Mouse (Mus musculus) spleen, adult 18-20 months (tissue): ENCODE results near the gene Apoc3.

Source experiments
- DNase-seq, 2 experiments: peaks; one replicate each; pipeline ENCODE4 v3.0.0; 2022; ENCODE audit warnings: mixed read lengths in 2 of 2

Apoc3 gene

DNA sequence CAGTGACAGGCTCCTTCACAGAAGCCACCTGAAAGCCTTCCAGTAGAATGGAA, at the start of gene Apoc3:
Apoc3 (minus strand) TSS at position 41 of the 53 bp plus-strand sequence.
- no peak for DNase-seq

DNA sequence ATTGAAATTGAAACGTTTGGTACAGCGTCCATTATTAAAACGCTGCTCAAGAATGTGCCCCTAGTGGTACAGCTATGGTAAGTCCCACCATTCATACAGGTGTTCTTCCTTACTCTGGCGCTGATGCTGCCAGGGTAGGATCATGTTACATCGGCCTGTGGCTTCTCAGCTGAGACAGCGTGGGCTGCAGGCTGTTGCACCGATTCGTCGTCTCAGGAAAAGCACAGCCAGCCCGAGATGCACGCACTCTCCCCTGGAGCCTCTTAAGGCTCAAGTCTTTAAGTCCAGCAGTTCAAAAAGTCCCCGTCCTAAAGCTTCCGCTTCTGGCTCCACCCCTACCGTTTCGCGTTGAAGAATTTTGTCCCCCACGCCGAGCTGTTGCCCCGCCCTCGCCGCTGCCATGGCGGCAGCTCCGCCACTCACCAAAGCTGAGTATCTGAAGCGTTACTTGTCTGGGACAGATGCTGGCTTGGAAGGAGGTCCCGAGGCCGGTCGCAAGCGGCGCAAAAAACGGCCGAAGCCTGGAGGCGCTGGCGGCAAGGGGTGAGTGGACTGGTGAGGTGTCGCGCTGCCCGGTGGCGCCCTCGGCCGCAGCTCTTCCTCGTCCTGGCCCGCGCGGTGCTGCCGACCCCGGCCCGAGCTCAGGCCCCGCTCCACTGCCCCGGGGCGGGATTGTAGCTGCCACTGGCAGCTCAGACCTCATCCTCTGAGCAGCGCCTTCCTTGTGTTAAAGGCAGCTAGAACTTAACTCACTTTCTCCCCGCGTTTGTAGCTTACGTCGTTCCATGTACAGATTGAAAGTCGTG, 47.4 kb upstream of the Apoc3 start, which contains the start of gene Bud13:
Bud13 (plus strand) TSS at position 378 of the 806 bp plus-strand sequence.
- peak; percentile 88 to 98 for DNase-seq

DNA sequence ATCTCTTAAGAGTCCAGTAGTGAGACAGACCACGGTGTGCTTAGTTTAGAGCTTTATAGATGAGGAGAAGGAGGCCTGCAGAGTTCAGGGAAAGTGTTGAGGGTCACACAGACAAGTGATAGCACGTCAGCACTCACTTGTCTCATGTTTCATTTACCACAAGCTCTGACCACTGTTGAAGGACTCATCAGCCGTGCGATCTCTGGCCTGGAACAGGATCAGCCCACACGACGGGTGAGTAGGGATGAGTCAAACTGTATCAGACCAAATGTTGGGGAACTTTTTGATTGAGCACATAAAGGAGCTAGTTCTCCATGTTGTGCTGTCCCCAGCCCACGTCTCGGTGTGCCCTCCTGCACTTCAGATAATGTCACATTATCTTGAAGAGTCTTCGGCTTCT, 39.1 kb upstream of the Apoc3 start:
- no peak for DNase-seq

DNA sequence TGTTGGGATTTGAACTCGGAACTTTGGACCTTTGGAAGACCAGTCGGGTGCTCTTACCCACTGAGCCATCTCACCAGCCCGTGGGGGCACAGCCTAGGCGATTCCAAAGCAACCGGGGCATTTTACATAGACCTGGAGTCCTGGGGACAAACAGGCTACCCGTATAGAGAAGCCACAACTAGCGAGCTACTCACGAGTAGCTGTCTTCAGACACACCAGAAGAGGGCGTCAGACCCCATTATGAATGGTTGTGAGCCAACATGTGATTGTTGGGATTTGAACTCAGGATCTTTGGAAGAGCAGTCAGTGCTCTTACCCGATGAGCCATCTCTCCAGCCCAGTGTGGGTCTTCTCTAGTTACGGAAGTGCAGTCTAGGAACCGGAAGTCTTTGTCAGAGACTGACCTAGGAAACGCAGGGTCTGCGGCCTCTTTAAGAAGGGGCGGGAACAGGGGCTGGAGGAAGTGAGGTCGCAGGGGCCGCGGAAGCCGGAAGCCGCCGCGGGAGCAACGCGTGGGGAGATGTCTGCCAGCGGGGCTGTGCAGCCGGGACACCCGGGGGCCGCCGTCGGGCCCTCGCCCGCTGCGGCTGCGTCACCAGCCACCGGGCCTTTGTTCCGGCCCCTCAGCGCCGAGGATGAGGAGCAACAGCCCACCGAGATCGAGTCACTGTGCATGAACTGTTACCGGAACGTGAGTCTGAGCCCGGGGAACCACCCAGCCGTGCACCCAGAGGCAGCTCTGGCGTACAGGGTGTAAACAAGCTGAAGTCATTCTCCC, 37.4 kb upstream of the Apoc3 start, which contains the start of gene Zpr1:
Zpr1 (plus strand) TSS at position 388 of the 778 bp plus-strand sequence.
- DNase-seq: peak; percentile 79 to 82

DNA sequence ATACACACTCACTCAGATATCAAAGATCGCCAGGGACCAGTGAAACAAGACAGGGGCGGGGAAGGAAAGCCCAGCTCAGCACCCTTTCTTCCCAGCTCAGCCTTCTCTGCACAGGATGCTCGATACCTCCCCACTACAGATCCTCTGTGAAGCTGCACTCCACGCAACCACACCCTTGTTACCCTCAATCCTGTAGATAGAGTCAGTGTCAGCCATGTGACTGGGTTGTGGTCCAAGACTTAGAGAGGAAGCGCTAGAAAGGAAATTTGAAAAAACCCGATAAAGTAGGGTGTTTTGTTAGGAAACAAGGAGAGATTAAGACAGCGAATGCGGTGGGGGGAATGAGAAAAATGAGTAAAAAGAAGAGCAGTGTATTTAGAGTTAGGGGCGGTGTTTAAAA, 36.6 kb upstream of the Apoc3 start:
- no peak for DNase-seq

DNA sequence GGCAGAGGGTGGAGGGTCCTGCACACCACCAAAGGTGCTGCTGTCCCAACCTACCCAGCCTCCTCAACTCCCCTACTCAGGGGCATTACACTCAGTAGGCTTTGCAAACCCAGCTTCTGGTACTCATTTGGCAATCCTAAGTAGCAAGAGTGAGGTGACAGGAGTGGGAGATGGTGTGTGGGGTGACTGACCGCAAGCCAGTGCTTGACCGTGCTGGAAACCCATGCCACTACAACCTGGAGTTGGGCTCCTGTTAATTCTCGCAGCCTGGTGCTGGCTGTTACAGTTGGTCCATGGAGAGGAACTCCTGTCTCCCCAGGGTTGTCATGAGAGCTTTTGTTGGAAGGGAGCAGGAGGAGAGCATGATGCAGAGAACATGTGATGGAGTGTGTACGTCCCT, 35.3 kb upstream of the Apoc3 start:
- no peak for DNase-seq

DNA sequence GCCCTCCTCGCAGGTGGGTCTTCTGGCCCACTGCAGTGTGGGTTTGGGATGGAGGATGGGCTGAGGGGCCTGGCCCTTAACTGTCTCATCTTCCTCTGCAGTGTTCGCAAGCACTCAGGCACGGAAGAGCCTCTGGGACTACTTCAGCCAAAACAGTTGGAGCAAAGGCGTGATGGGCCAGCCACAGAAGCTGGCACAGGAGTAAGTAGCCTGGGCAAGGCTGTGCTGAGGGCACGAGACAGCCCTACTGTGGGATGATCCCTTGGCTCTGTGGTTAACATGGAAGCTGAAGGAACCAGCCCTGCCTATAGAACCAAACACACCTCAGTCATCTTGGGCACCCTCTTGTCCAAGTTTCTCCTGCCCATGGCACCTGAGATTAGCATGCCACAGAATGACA, 33.7 kb upstream of the Apoc3 start:
- no peak for DNase-seq

DNA sequence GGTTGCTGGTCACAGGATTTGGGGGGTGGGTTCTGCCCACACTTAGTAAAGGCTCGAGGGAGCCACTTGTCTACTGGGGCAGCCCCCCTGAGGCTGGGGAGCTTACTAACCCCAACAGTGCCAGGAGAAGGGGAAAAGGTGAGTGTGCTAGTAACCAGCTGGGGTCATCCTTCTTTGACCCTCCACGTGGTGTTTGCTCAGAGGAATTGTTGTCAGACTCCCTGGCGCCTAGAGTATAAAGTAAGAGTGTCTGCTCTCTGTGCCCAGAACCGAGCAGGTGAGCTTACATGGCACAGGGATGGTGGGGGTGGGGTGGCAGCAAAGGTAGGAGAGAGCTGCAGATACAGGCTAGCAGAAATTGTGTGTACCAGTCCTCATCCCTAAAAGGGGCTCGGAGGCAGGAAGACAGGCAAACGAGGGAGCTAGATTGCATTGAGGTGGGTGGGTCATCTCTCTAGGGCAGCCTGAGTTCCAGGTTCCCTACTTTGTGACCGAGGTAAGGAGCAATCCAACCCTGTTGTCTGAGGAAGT, 33.0 kb upstream of the Apoc3 start, which contains the start of gene Apoa5:
Apoa5 (plus strand) TSS at position 291 of the 531 bp plus-strand sequence.
- no peak for DNase-seq

DNA sequence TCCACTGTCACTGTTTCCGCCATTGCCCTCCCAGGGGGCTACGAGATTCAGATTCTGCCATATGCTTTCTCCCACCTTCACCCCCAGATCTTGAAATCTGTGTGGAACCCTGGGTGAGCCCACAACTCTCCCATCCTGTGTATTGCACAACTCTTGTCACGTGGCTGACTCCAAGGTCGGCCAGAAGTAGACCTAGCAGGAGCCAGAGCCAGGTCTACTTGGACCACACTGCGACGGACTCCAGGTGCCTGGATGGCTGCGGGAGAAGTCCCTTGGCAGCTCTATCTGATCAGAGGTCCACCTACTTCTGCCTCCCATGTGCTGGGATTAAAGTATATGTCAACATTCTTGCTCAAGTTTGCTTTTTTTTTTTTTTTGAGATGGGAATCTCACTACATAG, 25.7 kb upstream of the Apoc3 start:
- DNase-seq: no peak

DNA sequence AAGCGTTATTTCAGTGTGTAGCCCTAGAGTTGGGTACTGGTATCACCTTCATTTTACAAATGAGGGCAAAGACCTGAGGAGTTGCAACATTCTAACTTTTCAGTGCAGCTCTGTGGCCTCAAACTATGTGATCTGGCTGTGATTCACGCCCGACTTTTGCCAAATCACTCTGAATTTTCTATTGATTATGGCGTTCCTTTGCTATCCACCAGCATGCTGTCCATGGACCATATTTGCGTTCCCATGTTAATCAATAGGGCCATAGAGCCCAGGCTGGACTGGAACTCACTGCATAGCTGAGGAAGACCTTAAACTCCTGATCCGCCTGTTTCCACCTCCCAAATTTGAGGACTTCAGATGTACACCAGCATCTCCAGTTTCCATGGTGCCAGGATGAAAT, 23.7 kb upstream of the Apoc3 start:
- no peak for DNase-seq

DNA sequence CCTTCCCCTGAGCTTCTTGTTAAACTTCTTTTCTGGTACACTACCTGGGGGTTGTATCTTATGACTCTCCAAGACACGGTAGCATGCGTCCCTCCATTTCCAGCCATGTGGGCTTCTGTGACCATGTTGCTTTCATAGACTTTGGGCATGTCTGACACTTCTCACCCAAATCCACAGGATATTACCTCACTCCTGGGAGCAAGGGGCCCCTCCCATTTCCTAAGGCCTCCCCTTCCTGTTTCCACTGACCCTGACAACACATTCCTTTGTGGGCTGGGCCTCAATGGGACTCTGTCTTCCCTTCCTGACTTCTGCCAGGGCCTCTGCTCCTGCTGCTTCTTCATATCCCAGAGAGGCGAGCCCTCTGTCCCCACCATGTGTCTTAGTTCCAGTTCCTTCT, 22.1 kb upstream of the Apoc3 start:
- DNase-seq: no peak

DNA sequence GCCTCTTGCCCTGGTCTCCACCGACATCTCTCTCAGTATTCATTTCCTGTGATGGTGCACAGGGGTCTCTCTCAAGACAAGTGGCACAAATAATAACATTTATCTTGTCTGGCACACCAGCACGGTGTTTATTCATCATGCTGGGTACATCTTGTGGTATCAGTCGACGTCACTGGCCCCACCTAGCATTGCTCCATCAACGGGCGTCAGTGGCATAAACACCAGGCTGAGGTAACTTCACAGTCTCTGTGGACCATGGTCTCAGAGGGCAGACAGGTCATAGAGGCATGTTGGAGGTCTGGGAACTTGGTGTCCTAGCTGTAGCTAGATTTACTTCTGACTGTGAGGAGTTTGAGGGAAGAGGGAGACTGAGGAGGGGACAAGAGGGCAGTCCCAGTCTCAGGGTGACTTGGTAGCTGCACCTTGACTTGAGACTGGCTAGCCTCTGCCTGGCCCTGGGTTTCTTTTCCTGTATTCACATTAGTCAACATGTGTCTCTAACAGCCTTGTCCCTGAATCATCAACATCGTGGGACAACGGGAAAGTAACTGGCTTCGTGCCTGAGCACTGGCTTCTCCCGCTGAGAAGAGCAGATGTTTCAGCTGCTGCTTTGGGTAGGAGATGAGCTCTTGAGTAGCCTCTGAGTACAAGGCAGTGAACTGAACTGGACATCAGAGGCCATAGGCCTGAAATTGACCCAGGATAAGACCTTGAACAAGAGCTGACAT, 21.4 kb upstream of the Apoc3 start:
- no peak for DNase-seq

DNA sequence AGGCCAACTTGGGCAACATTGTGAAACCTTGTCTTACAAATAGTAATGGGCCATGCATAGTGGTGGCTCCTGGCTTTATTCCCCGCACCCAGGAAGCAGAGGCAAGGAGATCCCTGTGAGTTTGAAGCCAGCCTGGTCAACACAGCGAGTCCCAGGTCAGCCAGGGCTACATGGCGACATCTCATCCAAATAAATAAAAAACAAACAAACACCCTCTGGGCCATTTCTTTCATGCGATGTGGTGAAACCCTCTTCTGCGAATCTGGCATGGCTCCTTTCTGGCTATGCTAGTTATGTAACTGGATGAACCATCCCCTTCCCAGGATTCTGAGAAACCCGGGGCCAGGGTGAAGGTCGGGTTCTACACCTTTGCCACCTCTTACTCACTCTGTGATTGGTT, 20.7 kb upstream of the Apoc3 start:
- no peak for DNase-seq

DNA sequence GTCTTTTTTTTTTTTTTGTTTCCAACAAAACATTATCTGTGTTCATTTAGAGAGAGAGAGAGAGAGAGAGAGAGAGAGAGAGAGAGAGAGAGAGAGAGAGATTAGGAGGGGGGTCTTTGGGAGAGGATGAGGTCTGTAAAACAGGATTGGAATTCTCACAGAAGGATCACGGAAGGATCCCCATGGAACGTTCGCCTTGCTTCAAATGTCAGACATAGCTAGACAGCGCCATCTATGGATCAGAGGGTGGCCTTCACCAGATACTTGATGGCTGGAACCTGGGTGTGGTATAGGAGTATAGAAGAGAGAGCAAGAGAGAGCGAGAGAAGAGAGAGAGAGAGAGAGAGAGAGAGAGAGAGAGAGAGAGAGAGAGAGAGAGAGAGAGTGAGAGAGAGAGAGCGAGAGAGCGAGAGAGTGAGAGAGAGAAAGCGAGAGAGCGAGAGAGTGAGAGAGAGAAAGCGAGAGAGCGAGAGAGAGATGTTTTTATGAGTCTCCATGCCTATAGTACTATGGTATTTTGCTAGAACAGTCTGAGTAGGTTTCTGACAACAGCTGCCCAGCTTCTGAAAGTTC, 11.4 kb upstream of the Apoc3 start:
- peak in 1 of 2 experiments; percentile 43 for DNase-seq

DNA sequence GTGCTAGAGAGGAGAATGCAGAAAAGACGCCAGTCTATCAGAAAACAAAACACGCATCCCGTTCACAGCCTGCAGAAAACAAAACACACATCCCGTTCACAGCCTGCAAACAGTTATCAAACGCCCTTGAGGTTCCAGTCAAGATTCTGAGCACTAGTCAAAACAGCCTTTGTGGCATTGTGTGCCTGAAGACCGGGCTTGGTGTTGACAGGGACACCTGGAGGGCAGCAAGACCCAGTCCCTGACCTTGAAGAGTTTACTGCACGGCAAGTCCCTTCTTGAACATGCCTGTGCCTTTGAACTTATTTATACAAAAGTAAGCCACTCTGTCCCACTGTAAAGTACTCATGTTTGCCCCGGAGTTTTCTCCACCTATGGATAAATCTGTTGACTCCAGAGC, 8.1 kb upstream of the Apoc3 start:
- no peak for DNase-seq

DNA sequence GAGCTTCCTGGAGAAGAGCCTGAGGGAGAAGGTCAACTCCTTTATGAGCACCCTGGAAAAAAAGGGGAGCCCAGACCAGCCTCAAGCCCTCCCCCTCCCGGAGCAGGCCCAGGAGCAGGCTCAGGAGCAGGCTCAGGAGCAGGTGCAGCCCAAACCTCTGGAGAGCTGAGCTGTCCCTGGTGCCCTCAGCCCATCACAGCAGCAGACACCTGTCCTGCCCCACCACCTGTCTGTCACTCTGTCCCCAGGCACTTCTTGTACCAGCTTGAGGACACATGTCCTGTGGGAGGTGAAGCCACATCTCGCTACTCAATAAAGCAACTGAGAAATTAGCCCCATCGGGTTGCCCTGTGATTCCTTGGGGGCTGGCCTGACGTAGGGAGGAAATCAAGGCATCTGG, 7.7 kb upstream of the Apoc3 start:
- no peak for DNase-seq

DNA sequence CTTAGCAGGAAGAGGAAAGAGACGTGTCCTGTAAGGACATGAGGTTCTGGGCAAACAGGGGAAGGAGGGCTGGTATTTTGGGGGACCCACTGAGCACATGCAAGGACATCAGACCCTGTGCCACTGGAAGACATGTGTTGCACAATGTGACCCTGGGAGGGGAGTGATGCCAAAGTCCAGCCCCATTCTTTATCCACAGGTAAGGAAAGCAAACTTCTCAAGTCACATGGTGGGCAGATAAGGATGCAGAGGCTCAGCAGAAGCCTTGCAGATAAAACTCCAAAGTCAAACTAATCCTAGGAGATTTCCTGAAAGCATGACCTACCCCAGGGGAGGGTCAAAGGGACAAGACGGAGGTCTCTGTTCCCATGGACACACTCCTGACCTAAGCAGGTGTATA, 6.4 kb upstream of the Apoc3 start:
- DNase-seq: no peak

DNA sequence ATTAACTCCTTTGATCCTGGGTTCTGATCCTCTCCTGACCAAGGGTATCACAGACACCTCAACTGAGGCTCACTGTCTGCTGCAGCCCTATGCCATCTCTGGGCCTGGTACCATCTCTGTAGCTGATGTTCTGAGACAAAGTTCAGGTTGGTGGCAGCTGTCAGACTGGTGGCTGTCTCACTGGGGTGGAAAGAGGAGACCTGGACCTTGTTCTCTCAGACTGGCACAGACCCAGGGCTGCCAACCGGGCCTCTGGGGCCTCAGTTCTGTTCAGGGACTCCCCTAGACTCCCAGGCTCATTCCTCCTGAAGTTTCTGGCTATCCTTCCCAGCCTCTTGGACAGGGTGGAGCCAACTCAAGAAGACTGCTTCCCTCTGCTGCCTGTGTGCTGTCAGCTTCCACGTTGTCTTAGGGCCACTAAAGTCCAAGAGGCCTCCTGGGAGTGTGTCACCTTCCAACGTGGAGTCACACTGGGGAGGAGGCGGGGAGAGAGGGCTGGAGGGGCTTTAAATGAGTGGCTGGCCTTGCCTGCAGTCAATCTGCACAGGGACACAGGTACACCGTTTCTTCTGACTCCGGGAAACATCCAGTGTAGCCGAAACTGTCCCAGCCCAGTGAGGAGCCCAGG, 5.2 kb upstream of the Apoc3 start, which contains the start of gene Apoa4:
Apoa4 (plus strand) TSS at position 171 of the 628 bp plus-strand sequence.
- DNase-seq: no peak

DNA sequence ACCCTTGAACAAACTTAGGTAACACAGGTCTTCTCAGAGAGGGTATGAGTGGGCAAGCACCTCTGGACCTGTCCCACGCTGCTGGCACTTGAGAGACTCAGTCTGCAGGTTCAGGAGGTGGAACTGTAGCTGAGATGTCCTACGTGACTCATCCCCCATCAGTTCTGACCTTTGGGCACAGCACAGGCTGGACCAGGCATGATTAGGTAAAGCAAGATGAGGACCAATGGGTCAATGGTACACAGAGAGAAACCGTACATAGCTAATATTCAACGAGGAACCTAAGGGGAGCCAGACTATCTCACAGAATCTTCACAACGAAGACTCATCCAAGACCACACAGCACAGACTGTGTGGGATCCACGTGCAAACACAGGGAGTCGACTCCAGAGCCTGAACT, 3.4 kb upstream of the Apoc3 start:
- no peak for DNase-seq

DNA sequence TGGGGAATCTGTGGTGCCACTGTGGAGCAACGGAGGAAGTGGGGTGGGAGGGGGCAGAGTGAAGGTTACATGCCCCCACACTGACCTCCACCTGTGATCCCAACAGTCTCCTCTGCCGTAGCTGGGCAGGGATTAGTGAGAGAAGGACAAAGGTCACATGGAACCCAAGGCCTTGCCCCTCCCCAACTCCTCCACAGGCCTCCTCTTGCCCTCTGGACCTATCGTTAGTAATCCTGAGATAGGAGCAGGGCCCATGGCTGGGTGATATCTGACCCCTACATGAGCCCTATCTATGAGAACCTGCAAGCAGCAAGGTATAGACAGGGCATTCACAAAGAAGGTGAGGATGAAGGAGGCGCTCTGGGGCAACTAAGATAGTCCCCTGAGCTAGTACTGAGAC, 213 bp upstream of the Apoc3 start:
- no peak for DNase-seq

DNA sequence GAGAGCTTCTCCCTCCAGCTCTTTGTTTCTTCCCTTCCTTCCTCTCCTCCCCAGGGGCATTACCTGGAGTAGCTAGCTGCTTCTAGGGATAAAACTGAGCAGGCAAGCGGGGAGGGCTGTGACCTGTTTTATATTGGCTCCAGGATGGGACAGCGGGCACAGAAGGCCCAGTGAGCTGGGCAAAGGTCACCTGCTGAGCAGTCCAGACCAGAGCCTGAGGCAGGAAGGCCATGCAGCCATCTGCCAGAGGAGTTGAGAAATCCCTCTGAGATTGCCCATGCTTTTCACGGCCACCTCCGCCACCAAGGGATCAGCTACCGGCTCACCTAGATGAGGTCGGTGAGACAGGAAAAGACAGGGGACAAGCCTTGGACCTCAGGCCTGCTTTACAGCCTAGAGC, 240 bp downstream of the Apoc3 start:
- DNase-seq: no peak

DNA sequence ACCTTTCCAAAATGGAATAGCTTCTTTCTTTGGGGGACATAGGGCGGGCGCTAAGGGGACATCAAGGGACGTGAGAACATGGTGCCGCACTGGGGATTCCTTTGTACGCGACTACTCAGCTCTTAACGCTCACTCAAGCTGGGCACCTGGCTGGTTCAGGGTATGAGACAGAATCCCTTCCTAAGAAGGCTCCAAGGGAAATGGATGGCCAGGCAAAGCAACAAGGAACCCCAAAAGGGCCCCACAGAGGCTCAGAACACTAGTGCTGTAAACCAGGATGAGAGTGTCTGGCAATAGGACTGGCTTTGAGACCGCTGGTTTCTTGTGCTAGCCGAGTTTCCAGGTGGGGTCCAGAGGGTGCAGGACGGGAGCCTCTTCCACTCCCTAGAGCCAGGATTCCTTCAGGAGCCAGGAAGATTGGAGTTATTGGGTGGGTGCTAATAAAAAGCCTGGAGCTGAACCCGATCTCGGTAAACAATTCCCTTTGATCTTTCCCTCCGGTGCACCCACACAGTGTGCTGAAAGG, 4.9 kb downstream of the Apoc3 start:
- no peak for DNase-seq
